Mouse (Mus musculus) testis, adult 2 months (tissue): Measurements from ENCODE around the gene Eaf1.

ENCODE experiments used
- CTCF ChIP-seq: fragments of 200-500 bp; IDR thresholded peaks from 2 replicates; pipeline ENCODE4 v1.5.1; 2012; ENCODE audit warnings: low read depth, mild to moderate bottlenecking, inconsistent platforms, low read length, moderate library complexity; ENCODE audit not compliant: control insufficient read depth, insufficient read depth, insufficient replicate concordance
- POLR2A ChIP-seq: fragments of 200-500 bp; IDR thresholded peaks from 2 replicates; pipeline ENCODE4 v1.6.1; 2012; ENCODE audit warnings: low read depth, mild to moderate bottlenecking, inconsistent platforms, low read length, moderate library complexity; ENCODE audit not compliant: control insufficient read depth

- TF ChIP-seq CTCF (no peak), POLR2A (no peak)
Measured at GRCm38 (mm10) chr14:31509911-31510310, 15.7 kb downstream of the Eaf1 start.
